Mouse (Mus musculus) hindbrain, embryonic 14.5 days (tissue): Measurements from ENCODE around the gene Epha2. TPM values are rescaled to one million over a fixed set of nuclear protein-coding genes. Genes with fewer than 3 reads are reported as not detected.
A peak's percentile ranks its signal among the peaks of the same experiment; 100 is the strongest.

ENCODE experiments used
- ATAC-seq: fragments of 200-750 bp; cut with Nextera tagmentation; 2 replicates; pipeline ENCODE4 v1.8.0; 2017; ENCODE audit warnings: moderate number of reproducible peaks, mild to moderate bottlenecking, moderate TSS enrichment, moderate library complexity; ENCODE audit not compliant: low FRiP score
- DNase-seq: peaks from one replicate; pipeline ENCODE4 v3.0.0-alpha.2; 2015; ENCODE audit warnings: low spot score
- H3K27ac ChIP-seq: fragments of 300-500 bp; sonication (generic); 2 replicates; pipeline ENCODE4 v1.5.1; 2014; ENCODE audit warnings: mild to moderate bottlenecking, moderate library complexity
- H3K27me3 ChIP-seq: fragments of 300-500 bp; sonication (generic); 2 replicates; pipeline ENCODE4 v1.6.1; 2014; ENCODE audit warnings: mild to moderate bottlenecking, low read length, mixed read lengths; ENCODE audit not compliant: control insufficient read depth, insufficient read depth
- H3K36me3 ChIP-seq: fragments of 300-500 bp; sonication (generic); replicated peaks from 2 replicates; pipeline ENCODE4 v1.6.1; 2014; ENCODE audit not compliant: control insufficient read depth, insufficient read depth
- H3K4me1 ChIP-seq: fragments of 300-500 bp; sonication (generic); replicated peaks from 2 replicates; pipeline ENCODE4 v1.6.1; 2014; ENCODE audit warnings: antibody characterized with exemption, low read length, mixed read lengths; ENCODE audit not compliant: control insufficient read depth, insufficient read depth
- H3K4me2 ChIP-seq: fragments of 300-500 bp; sonication (generic); replicated peaks from 2 replicates; pipeline ENCODE4 v1.6.1; 2014; ENCODE audit warnings: mild to moderate bottlenecking, moderate library complexity
- H3K4me3 ChIP-seq: fragments of 300-500 bp; sonication (generic); replicated peaks from 2 replicates; pipeline ENCODE4 v1.5.1; 2014; ENCODE audit warnings: mild to moderate bottlenecking, low read length
- H3K9ac ChIP-seq: fragments of 300-500 bp; sonication (generic); 2 replicates; pipeline ENCODE4 v1.6.1; 2014
- H3K9me3 ChIP-seq: fragments of 300-500 bp; sonication (generic); 2 replicates; pipeline ENCODE4 v1.6.1; 2016; ENCODE audit warnings: low read length; ENCODE audit not compliant: control insufficient read depth
- WGBS: fragments of 180-500 bp; shearing (Covaris S2); extraction: QIAGEN DNeasy Blood & Tissue Kit; methylation state at CpG from one replicate; pipeline ENCODE4 v1.1.7; 2014; 5-methylcytosine and 5-hydroxymethylcytosine counted together
- polyA plus RNA-seq: library from polyadenylated mRNA; unstranded; fragments of >200 nt; fragmentation: Nextera tagmentation; extraction: Ambion mirVana; gene quantifications from 2 replicates; pipeline ENCODE4 v1.2.1, GENCODE M21; 2014

Gene Epha2
- polyA plus RNA-seq, 1 experiment from 2014 or later = 0.64 TPM

DNA sequence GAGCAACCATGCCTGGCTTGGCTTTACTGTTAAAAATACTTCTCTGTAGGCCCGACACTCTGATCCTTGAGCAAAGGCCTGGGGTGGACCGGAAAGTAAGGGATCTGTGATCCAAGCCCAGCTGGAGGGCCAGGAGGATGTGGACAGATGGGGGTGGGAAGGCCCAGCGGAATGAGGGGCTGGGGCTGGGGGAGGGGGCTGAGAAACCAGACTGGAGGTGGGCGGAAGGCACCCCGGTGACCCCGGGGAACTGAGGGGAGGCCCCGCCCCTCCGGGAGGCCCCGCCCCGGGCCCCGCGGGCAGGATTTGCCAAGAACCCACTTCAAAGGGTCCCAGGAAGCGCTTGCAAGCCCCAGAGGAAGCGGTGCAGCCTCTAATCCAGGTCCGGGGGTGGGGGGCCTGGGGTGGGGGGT lies 5.3 kb upstream of the Epha2 start:
- H3K4me1 ChIP-seq = peaks cover 15% of the 10 kb centered on the region
- no peak overlapping the region for H3K27ac ChIP-seq
- no peak overlapping the region for H3K4me3 ChIP-seq
- no peaks in the 10 kb centered on the region for H3K9me3 ChIP-seq
- ATAC-seq = no peak
- no peaks in the 10 kb centered on the region for H3K36me3 ChIP-seq
- no peak overlapping the region for H3K4me2 ChIP-seq
- no peak for DNase-seq
- 4% methylated on average over 11 of the region's 15 CpGs for WGBS
- no peak overlapping the region for H3K9ac ChIP-seq
- H3K27me3 ChIP-seq = peaks cover 74% of the 10 kb centered on the region

DNA sequence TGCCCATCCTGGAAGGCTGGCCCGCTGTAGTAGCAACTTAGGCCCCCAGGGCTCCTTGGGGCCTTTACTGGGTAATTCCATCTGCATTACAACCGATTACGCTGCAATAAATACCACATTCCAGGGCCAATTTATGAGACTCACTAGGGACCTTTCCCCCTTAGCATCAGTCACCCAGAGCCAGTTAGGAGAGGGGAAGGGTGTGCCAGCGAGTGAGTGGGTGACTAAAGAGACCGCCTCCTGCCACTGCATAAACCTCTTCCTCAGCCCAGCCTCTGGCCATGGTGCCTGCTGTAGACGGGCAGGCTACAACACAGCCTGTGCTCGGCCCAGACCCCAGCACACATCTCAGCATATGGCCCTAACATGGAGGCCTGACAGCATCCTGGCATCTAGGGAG lies 3.1 kb upstream of the Epha2 start:
- peaks cover 16% of the 10 kb centered on the region; the same call in 1 of the 2 replicates for H3K4me1 ChIP-seq
- H3K4me3 ChIP-seq = no peak overlapping the region
- H3K27me3 ChIP-seq = peaks cover 74% of the 10 kb centered on the region
- H3K36me3 ChIP-seq = no peaks in the 10 kb centered on the region
- H3K4me2 ChIP-seq = no peak overlapping the region
- 71% methylated on average over 7 of the region's 7 CpGs for WGBS
- no peaks in the 10 kb centered on the region for H3K9me3 ChIP-seq
- ATAC-seq (no peak), DNase-seq (no peak)
- H3K9ac ChIP-seq = no peak overlapping the region
- H3K27ac ChIP-seq = no peak overlapping the region

DNA sequence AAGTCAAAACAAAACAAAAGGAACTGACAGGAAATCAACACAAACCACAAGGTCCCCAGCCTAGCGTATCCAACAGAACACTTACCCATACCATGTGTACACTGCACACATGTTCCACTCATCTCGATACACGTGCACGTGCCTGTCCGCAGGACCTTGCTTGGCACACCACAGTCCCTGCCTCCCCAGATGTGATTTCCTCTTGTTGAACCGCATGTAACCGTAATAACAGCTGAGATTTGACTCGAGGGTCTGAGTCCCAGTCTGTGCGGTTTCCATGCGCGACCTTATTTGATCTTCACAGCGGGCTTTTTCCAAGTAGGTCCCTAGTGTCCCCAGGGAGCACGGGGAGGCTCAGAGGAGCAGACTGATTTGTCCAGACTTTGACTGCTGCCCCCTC lies 1.7 kb upstream of the Epha2 start:
- WGBS = 66% methylated on average over 13 of the region's 13 CpGs
- H3K9ac ChIP-seq = no peak overlapping the region
- DNase-seq = no peak
- H3K4me1 ChIP-seq = peaks cover 16% of the 10 kb centered on the region; the same call in 1 of the 2 replicates
- ATAC-seq = no peak
- no peak overlapping the region for H3K4me3 ChIP-seq
- no peaks in the 10 kb centered on the region for H3K9me3 ChIP-seq
- no peak overlapping the region for H3K4me2 ChIP-seq
- no peak overlapping the region for H3K27ac ChIP-seq
- H3K36me3 ChIP-seq = no peaks in the 10 kb centered on the region
- H3K27me3 ChIP-seq = peaks cover 73% of the 10 kb centered on the region

DNA sequence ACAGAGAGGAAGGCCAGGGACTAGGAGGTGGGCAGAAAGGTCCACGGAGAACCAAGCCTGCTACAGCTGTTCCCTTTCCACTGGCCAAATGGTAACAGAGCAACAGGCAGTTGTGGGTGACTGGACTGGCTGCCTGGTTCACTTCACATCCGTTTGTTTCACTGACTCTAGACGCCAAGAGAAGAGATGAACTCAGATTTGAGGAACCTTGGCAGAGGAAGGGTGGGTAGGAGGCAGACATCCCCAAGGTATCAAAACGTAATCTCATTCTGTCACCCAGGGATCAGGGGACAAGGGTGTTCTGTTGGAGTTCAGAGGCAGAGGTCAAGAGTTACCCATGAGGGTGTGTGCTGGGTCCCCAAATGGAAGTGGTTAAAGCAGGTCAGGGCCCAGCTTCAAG lies 844 bp upstream of the Epha2 start:
- Histone ChIP-seq H3K27me3 (peaks cover 73% of the 10 kb centered on the region), H3K9ac (no peak overlapping the region), H3K9me3 (no peaks in the 10 kb centered on the region), H3K36me3 (no peaks in the 10 kb centered on the region), H3K4me1 (peaks cover 16% of the 10 kb centered on the region; the same call in 1 of the 2 replicates), H3K4me2 (no peak overlapping the region), H3K27ac (no peak overlapping the region), H3K4me3 (no peak overlapping the region)
- ATAC-seq = no peak
- no peak for DNase-seq
- 70% methylated on average over 4 of the region's 4 CpGs for WGBS

DNA sequence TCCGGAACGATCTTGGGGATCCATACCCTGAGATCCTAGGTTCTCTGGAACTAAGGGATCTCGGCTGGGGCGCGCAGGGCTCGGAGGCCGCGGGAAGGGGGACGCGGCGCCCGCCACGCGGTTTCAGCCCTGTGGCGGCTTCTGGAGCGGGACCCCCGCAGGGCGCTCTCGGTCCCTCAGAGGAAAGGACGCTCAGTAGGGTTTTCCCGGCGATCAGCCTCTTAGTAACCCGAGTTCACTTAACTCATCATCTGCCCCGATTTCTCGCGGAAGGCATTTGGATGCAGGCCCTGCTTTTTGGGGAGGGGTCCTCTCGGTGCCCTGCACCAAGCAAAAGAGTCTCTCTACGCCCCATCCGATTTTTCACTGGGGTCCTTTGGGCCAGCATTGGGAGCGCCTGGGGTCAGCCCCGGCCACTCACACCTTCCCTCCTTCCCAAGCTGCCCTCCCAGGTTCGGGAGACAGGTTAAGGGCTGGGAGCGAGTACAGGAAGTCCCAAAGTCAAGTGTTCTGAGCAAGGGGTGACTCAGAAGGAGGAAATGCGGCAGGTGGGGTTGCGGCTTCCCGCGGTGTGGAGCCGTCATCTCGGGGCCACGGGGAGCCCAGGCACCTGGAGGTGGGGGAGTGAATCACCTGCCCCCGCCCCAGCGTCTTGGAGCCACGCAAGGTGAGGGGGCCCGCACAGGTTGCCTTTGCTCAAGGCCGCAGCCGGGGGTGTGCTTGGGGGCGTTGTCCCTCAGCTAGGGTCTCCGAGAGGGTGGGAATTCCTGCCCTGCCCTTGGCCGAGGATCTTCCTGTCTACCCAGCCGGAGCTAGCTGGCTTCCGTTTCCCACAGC lies 769 bp downstream of the Epha2 start:
- WGBS = under 1% methylated on average over 42 of the region's 51 CpGs
- peaks cover 16% of the 10 kb centered on the region; the same call in 1 of the 2 replicates for H3K4me1 ChIP-seq
- no peaks in the 10 kb centered on the region for H3K9me3 ChIP-seq
- H3K27me3 ChIP-seq = peaks cover 59% of the 10 kb centered on the region
- H3K9ac ChIP-seq = peak overlapping the region; percentile 62
- ATAC-seq = no peak
- DNase-seq = no peak
- H3K27ac ChIP-seq = no peak overlapping the region
- peak overlapping the region; percentile 65 for H3K4me3 ChIP-seq
- no peaks in the 10 kb centered on the region for H3K36me3 ChIP-seq
- peak overlapping the region; percentile 96 for H3K4me2 ChIP-seq

DNA sequence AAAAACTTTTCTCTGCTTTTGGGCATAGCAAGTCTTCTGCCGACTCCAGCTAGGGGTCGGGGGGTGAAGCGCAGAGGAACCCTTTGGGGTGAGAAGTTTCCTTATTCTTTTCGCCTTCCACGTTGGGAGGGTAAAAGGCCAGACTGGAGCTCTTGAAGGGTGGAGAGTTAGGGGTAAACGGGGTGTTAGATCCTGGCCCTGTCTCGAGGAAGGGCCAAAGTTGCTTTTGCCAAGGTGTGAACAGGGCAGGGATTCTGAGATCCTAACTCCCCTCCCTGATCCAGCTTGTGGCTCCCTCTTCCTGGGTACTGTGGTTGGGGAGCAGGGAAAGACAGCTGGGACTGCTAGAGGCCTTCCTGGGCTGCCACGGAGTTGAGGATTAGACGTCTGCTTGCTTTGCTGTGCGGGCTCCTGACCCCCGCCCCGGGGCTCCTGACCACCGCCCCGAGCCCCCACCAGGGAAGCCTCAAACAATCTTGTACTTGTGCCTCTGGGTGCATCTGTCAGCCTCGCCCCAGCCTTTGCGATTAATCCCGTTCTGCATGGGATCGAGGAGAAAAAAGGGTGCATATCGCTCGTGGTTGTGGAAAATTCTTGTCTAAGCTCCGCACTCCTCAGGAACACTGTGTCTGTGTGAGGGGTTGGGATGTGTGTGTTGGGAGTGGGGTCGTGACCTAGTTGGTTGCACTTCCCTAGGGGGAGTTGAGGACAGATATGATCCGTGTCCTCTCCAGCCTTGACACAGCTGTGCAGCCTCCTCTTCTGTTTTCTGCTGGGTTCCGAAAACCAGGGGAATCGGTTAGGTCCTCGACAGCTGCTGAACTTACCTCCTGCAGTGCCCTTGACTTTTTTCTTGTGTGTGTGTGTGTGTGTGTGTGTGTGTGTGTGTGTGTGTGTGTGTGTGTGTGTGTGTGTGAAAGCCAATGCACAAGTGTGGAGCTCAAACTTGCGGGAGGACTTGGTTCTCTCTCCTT lies 1.7 kb downstream of the Epha2 start:
- Histone ChIP-seq H3K36me3 (no peaks in the 10 kb centered on the region), H3K9me3 (no peaks in the 10 kb centered on the region), H3K27ac (no peak overlapping the region), H3K4me1 (peaks cover 17% of the 10 kb centered on the region; the same call in 1 of the 2 replicates), H3K4me2 (peak overlapping the region; percentile 96), H3K4me3 (peak overlapping the region; percentile 65), H3K27me3 (peaks cover 50% of the 10 kb centered on the region), H3K9ac (peak overlapping the region; percentile 62; the same call in 1 of the 2 replicates)
- WGBS = 10% methylated on average over 27 of the region's 27 CpGs
- ATAC-seq (no peak), DNase-seq (no peak)

DNA sequence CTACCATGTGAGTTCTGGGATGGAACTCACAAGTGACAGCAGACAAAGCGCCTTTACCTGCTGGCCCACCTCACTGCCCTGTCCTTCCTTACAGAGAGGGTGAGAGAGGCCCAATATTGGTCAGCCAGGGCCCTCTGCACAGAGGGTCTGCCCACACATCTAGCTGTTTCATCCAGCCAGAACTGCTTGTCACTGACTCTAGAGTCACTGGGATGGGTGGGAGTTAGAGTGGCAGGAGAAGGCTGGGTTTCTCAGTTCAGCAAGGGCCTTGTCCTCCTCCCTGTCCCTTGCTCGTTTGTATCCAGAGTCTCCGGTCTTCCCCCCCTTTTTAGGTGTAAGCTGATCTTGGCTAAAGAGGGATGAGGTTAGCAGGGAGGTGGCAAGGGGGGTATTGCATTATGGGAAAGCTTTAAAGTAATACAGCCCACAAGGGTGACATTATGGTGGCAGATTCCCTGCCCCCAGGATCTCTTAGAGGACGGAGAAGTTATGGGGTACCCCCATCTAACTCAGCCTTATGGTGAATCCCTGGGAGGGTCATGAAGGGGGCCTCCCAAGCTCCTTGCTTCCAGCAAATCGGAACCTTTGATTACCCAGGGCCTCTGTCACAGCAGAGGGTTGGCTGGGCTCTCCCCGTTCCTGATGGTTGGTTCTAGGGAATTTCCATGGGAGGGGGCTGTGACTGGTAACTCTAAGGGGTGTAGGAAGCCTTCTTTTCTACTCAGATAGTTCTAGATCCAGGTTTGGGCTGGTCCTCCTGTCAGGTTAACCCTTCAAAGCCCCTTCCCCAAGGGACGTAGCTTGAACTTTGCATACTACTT lies 2.6 kb downstream of the Epha2 start:
- Histone ChIP-seq H3K9me3 (no peaks in the 10 kb centered on the region), H3K27ac (no peak overlapping the region), H3K4me2 (peak overlapping the region; percentile 96), H3K9ac (no peak overlapping the region), H3K36me3 (no peaks in the 10 kb centered on the region), H3K4me1 (peaks cover 17% of the 10 kb centered on the region; the same call in 1 of the 2 replicates), H3K4me3 (no peak overlapping the region), H3K27me3 (peaks cover 44% of the 10 kb centered on the region)
- ATAC-seq (no peak), DNase-seq (no peak)
- WGBS = 52% methylated on average over 7 of the region's 7 CpGs

DNA sequence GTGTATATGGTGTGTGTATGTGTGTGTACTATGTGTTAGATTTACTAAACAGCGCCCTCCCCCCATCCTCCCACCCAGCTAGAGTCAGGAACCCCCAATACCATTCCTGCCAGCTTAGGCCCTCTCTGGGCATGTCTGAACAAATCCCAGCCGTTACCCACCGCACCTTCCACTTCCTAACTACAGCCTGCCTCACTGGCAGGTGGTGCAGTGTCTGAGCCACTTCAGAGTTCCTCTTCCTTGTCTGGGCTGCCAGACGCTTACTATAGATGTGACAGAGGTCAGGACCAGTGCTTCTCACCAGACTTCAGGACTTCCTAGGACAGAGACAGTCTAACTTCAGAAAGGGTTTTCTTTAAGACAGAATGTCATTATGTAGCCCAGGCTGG lies 3.2 kb downstream of the Epha2 start:
- peaks cover 17% of the 10 kb centered on the region; the same call in 1 of the 2 replicates for H3K4me1 ChIP-seq
- ATAC-seq (no peak), DNase-seq (no peak)
- H3K4me3 ChIP-seq = no peak overlapping the region
- H3K36me3 ChIP-seq = no peaks in the 10 kb centered on the region
- no peak overlapping the region for H3K4me2 ChIP-seq
- no peaks in the 10 kb centered on the region for H3K9me3 ChIP-seq
- H3K9ac ChIP-seq = no peak overlapping the region
- no peak overlapping the region for H3K27ac ChIP-seq
- 76% methylated on average over 4 of the region's 4 CpGs for WGBS
- peaks cover 44% of the 10 kb centered on the region for H3K27me3 ChIP-seq
